Mouse (Mus musculus): ENCODE data around the gene Slc25a11. TPM values are rescaled to one million over a fixed set of nuclear protein-coding genes. Genes with fewer than 3 reads are reported as not detected.

Slc25a11 gene
- polyA plus RNA-seq (2014; fragmentation: Nextera tagmentation; extraction: Ambion mirVana) = 158 TPM in 2 replicates

GRCm38 (mm10) chr11:70646691-70647650 is at the start of gene Slc25a11, which contains the start of gene Rnf167:
Gene Slc25a11 (minus strand): TSS chr11:70647479.
Gene Rnf167 (plus strand): TSS chr11:70647235.
- DNase-seq (ENCODE audit: low spot score) (peak; percentile 100), ATAC-seq (ENCODE audit: low FRiP score) (peak; percentile 89)
- H3K27me3 ChIP-seq (ENCODE audit: control insufficient read depth, insufficient read depth, low read length) = no peaks in the 10 kb centered on the region
- H3K36me3 ChIP-seq (replicated peaks; ENCODE audit: control insufficient read depth, insufficient read depth) = peaks cover 68% of the 10 kb centered on the region
- peak within 1 kb of the TSS; percentile 100 for H3K4me2 ChIP-seq (replicated peaks)
- H3K27ac ChIP-seq = peak within 1 kb of the TSS; percentile 91
- H3K4me1 ChIP-seq (replicated peaks; ENCODE audit: control insufficient read depth, insufficient read depth, low read length) = peaks cover 24% of the 10 kb centered on the region
- H3K4me3 ChIP-seq (replicated peaks; ENCODE audit: low read length) = peak within 1 kb of the TSS; percentile 74
- H3K9me3 ChIP-seq (ENCODE audit: control insufficient read depth, low read length) = no peaks in the 10 kb centered on the region
- H3K9ac ChIP-seq = peak within 1 kb of the TSS; percentile 94
- under 1% methylated on average over 63 of the region's 63 CpGs for WGBS

GRCm38 (mm10) chr11:70693504-70693903 is 46.2 kb upstream of the Slc25a11 start:
- no peaks in the 10 kb centered on the region for H3K27me3 ChIP-seq (ENCODE audit: control insufficient read depth, insufficient read depth, low read length)
- no peaks in the 10 kb centered on the region for H3K9me3 ChIP-seq (ENCODE audit: control insufficient read depth, low read length)
- H3K9ac ChIP-seq = no peak overlapping the region
- H3K4me2 ChIP-seq (replicated peaks) = no peak overlapping the region
- H3K4me1 ChIP-seq (replicated peaks; ENCODE audit: control insufficient read depth, insufficient read depth, low read length) = peaks cover 6% of the 10 kb centered on the region
- no peak for DNase-seq (ENCODE audit: low spot score)
- ATAC-seq (ENCODE audit: low FRiP score) = no peak
- H3K36me3 ChIP-seq (replicated peaks; ENCODE audit: control insufficient read depth, insufficient read depth) = no peaks in the 10 kb centered on the region
- WGBS = 74% methylated on average over 3 of the region's 3 CpGs
- no peak overlapping the region for H3K4me3 ChIP-seq (replicated peaks; ENCODE audit: low read length)
- H3K27ac ChIP-seq = no peak overlapping the region

GRCm38 (mm10) chr11:70689578-70689977 is 42.3 kb upstream of the Slc25a11 start:
- Histone ChIP-seq H3K4me2 (replicated peaks) (no peak overlapping the region), H3K9ac (no peak overlapping the region), H3K9me3 (ENCODE audit: control insufficient read depth, low read length) (no peaks in the 10 kb centered on the region), H3K4me1 (replicated peaks; ENCODE audit: control insufficient read depth, insufficient read depth, low read length) (peaks cover 21% of the 10 kb centered on the region), H3K27me3 (ENCODE audit: control insufficient read depth, insufficient read depth, low read length) (no peaks in the 10 kb centered on the region), H3K27ac (no peak overlapping the region), H3K4me3 (replicated peaks; ENCODE audit: low read length) (no peak overlapping the region), H3K36me3 (replicated peaks; ENCODE audit: control insufficient read depth, insufficient read depth) (peaks cover 11% of the 10 kb centered on the region)
- DNase-seq (ENCODE audit: low spot score) (no peak), ATAC-seq (ENCODE audit: low FRiP score) (no peak)
- 66% methylated on average over 4 of the region's 4 CpGs for WGBS

- WGBS = 12% methylated on average over 8 of the region's 8 CpGs
- no peak for ATAC-seq (ENCODE audit: low FRiP score)
- peak overlapping the region; percentile 82 for H3K4me2 ChIP-seq (replicated peaks)
These were observed 41.1 kb upstream of the Slc25a11 start for GRCm38 (mm10) chr11:70688372-70688771.

GRCm38 (mm10) chr11:70687601-70688199 is 40.4 kb upstream of the Slc25a11 start, which contains the start of gene Camta2:
Gene Camta2 (minus strand): TSS chr11:70688105.
- H3K9ac ChIP-seq = peak within 1 kb of the TSS; percentile 84
- H3K4me3 ChIP-seq (replicated peaks; ENCODE audit: low read length) = peak within 1 kb of the TSS; percentile 76
- peak within 1 kb of the TSS; percentile 85 for H3K27ac ChIP-seq
- under 1% methylated on average over 54 of the region's 55 CpGs for WGBS
- peak; percentile 85 for ATAC-seq (ENCODE audit: low FRiP score)
- peaks cover 22% of the 10 kb centered on the region for H3K4me1 ChIP-seq (replicated peaks; ENCODE audit: control insufficient read depth, insufficient read depth, low read length)
- H3K27me3 ChIP-seq (ENCODE audit: control insufficient read depth, insufficient read depth, low read length) = no peaks in the 10 kb centered on the region
- DNase-seq (ENCODE audit: low spot score) = peak; percentile 78
- peaks cover 28% of the 10 kb centered on the region for H3K36me3 ChIP-seq (replicated peaks; ENCODE audit: control insufficient read depth, insufficient read depth)
- peak within 1 kb of the TSS; percentile 82 for H3K4me2 ChIP-seq (replicated peaks)
- H3K9me3 ChIP-seq (ENCODE audit: control insufficient read depth, low read length) = no peaks in the 10 kb centered on the region

More at GRCm38 (mm10) chr11:70688372-70688771, 41.1 kb upstream of the Slc25a11 start:
- DNase-seq (ENCODE audit: low spot score) = no peak
- Histone ChIP-seq H3K9me3 (ENCODE audit: control insufficient read depth, low read length) (no peaks in the 10 kb centered on the region), H3K4me3 (replicated peaks; ENCODE audit: low read length) (peak overlapping the region; percentile 76), H3K27ac (peak overlapping the region; percentile 85), H3K36me3 (replicated peaks; ENCODE audit: control insufficient read depth, insufficient read depth) (peaks cover 22% of the 10 kb centered on the region), H3K4me1 (replicated peaks; ENCODE audit: control insufficient read depth, insufficient read depth, low read length) (peaks cover 21% of the 10 kb centered on the region), H3K27me3 (ENCODE audit: control insufficient read depth, insufficient read depth, low read length) (no peaks in the 10 kb centered on the region), H3K9ac (peak overlapping the region; percentile 84)

- peaks cover 28% of the 10 kb centered on the region for H3K4me1 ChIP-seq (replicated peaks; ENCODE audit: control insufficient read depth, insufficient read depth, low read length)
- ATAC-seq (ENCODE audit: low FRiP score) = peak; percentile 55
- H3K4me2 ChIP-seq (replicated peaks) = peak overlapping the region; percentile 82
- 5% methylated on average over 14 of the region's 16 CpGs for WGBS
- H3K27me3 ChIP-seq (ENCODE audit: control insufficient read depth, insufficient read depth, low read length) = no peaks in the 10 kb centered on the region
- DNase-seq (ENCODE audit: low spot score) = peak; percentile 42
- no peaks in the 10 kb centered on the region for H3K9me3 ChIP-seq (ENCODE audit: control insufficient read depth, low read length)
- H3K27ac ChIP-seq = peak overlapping the region; percentile 85
- peak overlapping the region; percentile 76 for H3K4me3 ChIP-seq (replicated peaks; ENCODE audit: low read length)
- peaks cover 35% of the 10 kb centered on the region for H3K36me3 ChIP-seq (replicated peaks; ENCODE audit: control insufficient read depth, insufficient read depth)
- peak overlapping the region; percentile 84 for H3K9ac ChIP-seq
These were observed 39.8 kb upstream of the Slc25a11 start for GRCm38 (mm10) chr11:70686901-70687566.

GRCm38 (mm10) chr11:70683640-70684039 is 36.4 kb upstream of the Slc25a11 start:
- Histone ChIP-seq H3K9me3 (ENCODE audit: control insufficient read depth, low read length) (no peaks in the 10 kb centered on the region), H3K27me3 (ENCODE audit: control insufficient read depth, insufficient read depth, low read length) (no peaks in the 10 kb centered on the region), H3K9ac (no peak overlapping the region), H3K27ac (no peak overlapping the region), H3K4me1 (replicated peaks; ENCODE audit: control insufficient read depth, insufficient read depth, low read length) (peaks cover 25% of the 10 kb centered on the region), H3K36me3 (replicated peaks; ENCODE audit: control insufficient read depth, insufficient read depth) (peaks cover 58% of the 10 kb centered on the region), H3K4me2 (replicated peaks) (no peak overlapping the region), H3K4me3 (replicated peaks; ENCODE audit: low read length) (no peak overlapping the region)
- WGBS = 90% methylated on average over 5 of the region's 5 CpGs
- DNase-seq (ENCODE audit: low spot score) (no peak), ATAC-seq (ENCODE audit: low FRiP score) (no peak)

- DNase-seq (ENCODE audit: low spot score) = peak; percentile 65
- Histone ChIP-seq H3K9ac (peak overlapping the region; percentile 4; the same call in 1 of the 2 replicates), H3K4me2 (replicated peaks) (0 out of 2 replicates have a peak overlapping the region, but pooled peaks have one; percentile 1), H3K27me3 (ENCODE audit: control insufficient read depth, insufficient read depth, low read length) (no peaks in the 10 kb centered on the region), H3K9me3 (ENCODE audit: control insufficient read depth, low read length) (no peaks in the 10 kb centered on the region), H3K4me3 (replicated peaks; ENCODE audit: low read length) (no peak overlapping the region), H3K36me3 (replicated peaks; ENCODE audit: control insufficient read depth, insufficient read depth) (peaks cover 69% of the 10 kb centered on the region), H3K4me1 (replicated peaks; ENCODE audit: control insufficient read depth, insufficient read depth, low read length) (peaks cover 16% of the 10 kb centered on the region), H3K27ac (peak overlapping the region; percentile 33; the same call in 1 of the 2 replicates)
- ATAC-seq (ENCODE audit: low FRiP score) = peak; percentile 55; the same call in 1 of the 2 replicates
- WGBS = 12% methylated on average over 11 of the region's 11 CpGs
These were observed 34.8 kb upstream of the Slc25a11 start for GRCm38 (mm10) chr11:70681897-70682581.

Data from hindbrain, embryonic 14.5 days (tissue).